Mouse (Mus musculus) left cerebral cortex, adult 9 months (tissue): ENCODE data around the gene Cep162.

Experiments used
- DNase-seq, 2 experiments: peaks; one replicate each; pipeline ENCODE4 v3.0.0; 2022; ENCODE audit warnings: low spot score in 2 of 2

Cep162 gene

GRCm38 (mm10) chr9:87162559-87162958 is 92.8 kb downstream of the Cep162 start:
- no peak for DNase-seq

- DNase-seq: no peak
Observed at GRCm38 (mm10) chr9:87152641-87153325, 102.6 kb downstream of the Cep162 start.

GRCm38 (mm10) chr9:87147927-87148326 is 107.4 kb downstream of the Cep162 start:
- DNase-seq: no peak

- DNase-seq: no peak
Observed at GRCm38 (mm10) chr9:87146400-87146799, 108.9 kb downstream of the Cep162 start.

GRCm38 (mm10) chr9:87145671-87146070 is 109.7 kb downstream of the Cep162 start:
- no peak for DNase-seq

GRCm38 (mm10) chr9:87145180-87145579 is 110.2 kb downstream of the Cep162 start:
- no peak for DNase-seq

- no peak for DNase-seq
Observed at GRCm38 (mm10) chr9:87144532-87144931, 110.8 kb downstream of the Cep162 start.

GRCm38 (mm10) chr9:87144106-87144505 is 111.2 kb downstream of the Cep162 start, which contains the start of gene Mrap2:
Gene Mrap2, plus strand, starts transcription at chr9:87144306.
- DNase-seq: peak in 1 of 2 experiments; percentile 60

GRCm38 (mm10) chr9:87143076-87143475 is 112.3 kb downstream of the Cep162 start:
- DNase-seq: no peak
